Mouse (Mus musculus): ENCODE measurements around the gene Olfr223. TPM values are rescaled to one million over a fixed set of nuclear protein-coding genes. Genes with fewer than 3 reads are reported as not detected.

Olfr223 gene
- not detected in 2 replicates for polyA plus RNA-seq (2015; fragmentation: Nextera tagmentation; extraction: Ambion mirVana)

DNA sequence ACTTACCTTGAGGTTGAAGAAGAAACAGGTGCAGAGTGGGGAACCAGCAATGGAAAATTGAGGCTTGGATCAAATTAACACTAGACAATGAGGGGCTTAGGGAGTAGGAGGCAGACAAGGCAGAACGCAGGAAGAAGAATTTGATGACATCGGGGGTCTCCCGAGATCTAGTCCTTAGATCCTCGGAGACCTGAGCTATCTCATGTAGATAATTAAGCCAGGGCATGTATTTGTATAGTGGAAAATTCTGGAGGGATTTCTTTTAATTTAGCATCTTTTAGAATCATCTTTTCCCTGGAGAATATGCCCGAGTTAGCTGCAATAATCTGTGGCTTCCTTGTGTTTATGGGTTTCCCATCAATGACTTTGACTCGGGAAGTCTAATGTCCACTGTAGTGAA lies at the start of gene Olfr223:
Gene Olfr223 (minus strand): TSS at position 101 of the 400 bp plus-strand sequence.
- Histone ChIP-seq H3K27ac (replicated peaks) (no peak within 1 kb of the TSS), H3K36me3 (ENCODE audit: control insufficient read depth, insufficient read depth, low read length) (no peaks in the 10 kb centered on the region), H3K4me2 (replicated peaks; ENCODE audit: low read depth) (no peak within 1 kb of the TSS), H3K9ac (ENCODE audit: low read length) (no peak within 1 kb of the TSS), H3K9me3 (ENCODE audit: control insufficient read depth, low read length) (no peaks in the 10 kb centered on the region), H3K4me3 (ENCODE audit: low read depth, low read length) (no peak within 1 kb of the TSS), H3K4me1 (replicated peaks; ENCODE audit: control insufficient read depth, insufficient read depth) (no peaks in the 10 kb centered on the region), H3K27me3 (ENCODE audit: control insufficient read depth, insufficient read depth, low read length) (no peaks in the 10 kb centered on the region)
- WGBS = 83% methylated on average over 6 of the region's 6 CpGs
- ATAC-seq (ENCODE audit: low FRiP score, low TSS enrichment) (no peak), DNase-seq (ENCODE audit: low spot score) (no peak)
- TF ChIP-seq EP300 (optimal IDR thresholded peaks at IDR 0.05) = no peak
- TF ChIP-seq CTCF (IDR thresholded peaks at IDR 0.05; ENCODE audit: low read depth) = no peak

DNA sequence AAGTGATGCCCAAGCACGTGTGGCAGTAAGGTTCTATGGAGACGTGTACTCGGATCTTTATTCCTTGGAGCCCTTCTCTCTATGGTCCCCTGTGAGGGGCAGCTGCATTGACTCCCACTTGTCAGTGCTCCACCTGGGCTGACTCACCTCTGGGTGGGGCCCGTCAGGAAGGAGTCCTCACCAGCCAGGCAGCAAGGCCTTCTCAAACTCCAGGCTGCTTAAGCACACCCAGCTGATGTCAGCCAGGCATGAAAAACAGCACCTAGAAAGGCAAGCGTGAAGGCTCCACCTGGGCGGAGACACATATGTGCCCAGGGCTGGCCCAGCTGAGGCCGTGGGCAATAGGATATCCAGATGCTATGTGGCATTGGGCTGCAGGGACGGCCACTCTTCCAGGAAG lies 49.3 kb upstream of the Olfr223 start:
- peak; percentile 83 for ATAC-seq (ENCODE audit: low FRiP score, low TSS enrichment)
- TF ChIP-seq CTCF (IDR thresholded peaks at IDR 0.05; ENCODE audit: low read depth) (no peak), EP300 (optimal IDR thresholded peaks at IDR 0.05) (no peak)
- Histone ChIP-seq H3K9me3 (ENCODE audit: control insufficient read depth, low read length) (no peaks in the 10 kb centered on the region), H3K4me2 (replicated peaks; ENCODE audit: low read depth) (no peak overlapping the region), H3K4me3 (ENCODE audit: low read depth, low read length) (no peak overlapping the region), H3K27ac (replicated peaks) (peak overlapping the region; percentile 67), H3K4me1 (replicated peaks; ENCODE audit: control insufficient read depth, insufficient read depth) (no peaks in the 10 kb centered on the region), H3K27me3 (ENCODE audit: control insufficient read depth, insufficient read depth, low read length) (no peaks in the 10 kb centered on the region), H3K36me3 (ENCODE audit: control insufficient read depth, insufficient read depth, low read length) (no peaks in the 10 kb centered on the region), H3K9ac (ENCODE audit: low read length) (no peak overlapping the region)
- 59% methylated on average over 8 of the region's 8 CpGs for WGBS
- DNase-seq (ENCODE audit: low spot score) = peak; percentile 67

DNA sequence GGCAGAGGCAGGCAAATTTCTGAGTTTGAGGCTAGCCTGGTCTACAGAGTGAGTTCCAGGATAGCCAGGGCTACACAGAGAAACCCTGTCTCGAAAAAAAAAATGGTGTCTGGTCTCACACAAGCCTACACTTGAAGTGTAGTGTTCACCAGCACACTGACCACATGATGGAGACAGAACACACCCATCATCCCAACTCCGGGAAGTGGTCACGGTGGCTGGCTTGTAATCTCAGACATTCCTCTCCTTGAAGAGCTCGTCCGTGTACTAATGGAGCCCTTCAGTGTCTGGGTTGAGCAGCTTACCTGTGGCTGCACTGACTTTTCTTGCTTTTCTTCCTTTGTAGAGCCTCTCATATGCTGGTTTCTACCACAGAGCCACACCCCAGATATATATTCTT lies 48.1 kb upstream of the Olfr223 start:
- DNase-seq (ENCODE audit: low spot score) = no peak
- TF ChIP-seq CTCF (IDR thresholded peaks at IDR 0.05; ENCODE audit: low read depth) (peak; percentile 50), EP300 (optimal IDR thresholded peaks at IDR 0.05) (no peak)
- Histone ChIP-seq H3K4me3 (ENCODE audit: low read depth, low read length) (no peak overlapping the region), H3K27ac (replicated peaks) (no peak overlapping the region; the same call in 1 of the 2 replicates), H3K9ac (ENCODE audit: low read length) (no peak overlapping the region), H3K4me1 (replicated peaks; ENCODE audit: control insufficient read depth, insufficient read depth) (no peaks in the 10 kb centered on the region), H3K27me3 (ENCODE audit: control insufficient read depth, insufficient read depth, low read length) (no peaks in the 10 kb centered on the region), H3K36me3 (ENCODE audit: control insufficient read depth, insufficient read depth, low read length) (no peaks in the 10 kb centered on the region), H3K4me2 (replicated peaks; ENCODE audit: low read depth) (no peak overlapping the region), H3K9me3 (ENCODE audit: control insufficient read depth, low read length) (no peaks in the 10 kb centered on the region)
- WGBS = 61% methylated on average over 5 of the region's 5 CpGs
- no peak for ATAC-seq (ENCODE audit: low FRiP score, low TSS enrichment)

DNA sequence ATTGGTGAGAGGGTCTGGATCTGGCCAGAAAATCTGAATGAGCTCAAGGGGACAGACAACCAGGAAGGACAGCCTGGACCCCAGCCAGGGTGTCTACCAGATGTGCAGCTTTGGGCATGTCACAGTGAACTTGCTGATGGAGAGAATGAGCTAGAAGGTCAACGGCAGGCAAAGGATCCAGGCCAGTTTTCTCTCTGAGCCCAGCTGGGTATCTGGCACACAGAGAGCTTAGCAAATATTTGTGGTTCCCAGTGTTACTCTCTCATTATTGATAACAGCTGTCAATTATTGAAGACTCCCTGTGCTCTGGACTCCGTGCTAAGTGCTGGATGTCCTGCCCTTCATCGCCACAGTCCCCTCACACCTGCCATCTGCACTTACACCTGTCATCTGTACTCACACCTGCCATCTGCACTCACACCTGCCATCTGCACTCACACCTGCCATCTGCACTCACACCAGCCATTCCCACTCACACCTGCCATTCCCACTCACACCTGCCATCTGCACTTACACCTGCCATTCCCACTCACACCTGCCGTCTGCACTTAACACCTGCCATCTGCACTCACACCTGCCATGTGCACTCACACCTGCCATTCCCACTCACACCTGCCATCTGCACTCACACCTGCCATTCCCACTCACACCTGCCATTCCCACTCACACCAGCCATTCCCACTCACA lies 47.0 kb upstream of the Olfr223 start:
- Histone ChIP-seq H3K27me3 (ENCODE audit: control insufficient read depth, insufficient read depth, low read length) (no peaks in the 10 kb centered on the region), H3K4me3 (ENCODE audit: low read depth, low read length) (no peak overlapping the region), H3K4me1 (replicated peaks; ENCODE audit: control insufficient read depth, insufficient read depth) (no peaks in the 10 kb centered on the region), H3K27ac (replicated peaks) (no peak overlapping the region; the same call in 1 of the 2 replicates), H3K4me2 (replicated peaks; ENCODE audit: low read depth) (no peak overlapping the region), H3K9ac (ENCODE audit: low read length) (no peak overlapping the region), H3K9me3 (ENCODE audit: control insufficient read depth, low read length) (no peaks in the 10 kb centered on the region), H3K36me3 (ENCODE audit: control insufficient read depth, insufficient read depth, low read length) (no peaks in the 10 kb centered on the region)
- WGBS = 50% methylated on average over 4 of the region's 4 CpGs
- TF ChIP-seq EP300 (optimal IDR thresholded peaks at IDR 0.05) (no peak), CTCF (IDR thresholded peaks at IDR 0.05; ENCODE audit: low read depth) (no peak)
- ATAC-seq (ENCODE audit: low FRiP score, low TSS enrichment) = no peak
- DNase-seq (ENCODE audit: low spot score) = peak; percentile 47

DNA sequence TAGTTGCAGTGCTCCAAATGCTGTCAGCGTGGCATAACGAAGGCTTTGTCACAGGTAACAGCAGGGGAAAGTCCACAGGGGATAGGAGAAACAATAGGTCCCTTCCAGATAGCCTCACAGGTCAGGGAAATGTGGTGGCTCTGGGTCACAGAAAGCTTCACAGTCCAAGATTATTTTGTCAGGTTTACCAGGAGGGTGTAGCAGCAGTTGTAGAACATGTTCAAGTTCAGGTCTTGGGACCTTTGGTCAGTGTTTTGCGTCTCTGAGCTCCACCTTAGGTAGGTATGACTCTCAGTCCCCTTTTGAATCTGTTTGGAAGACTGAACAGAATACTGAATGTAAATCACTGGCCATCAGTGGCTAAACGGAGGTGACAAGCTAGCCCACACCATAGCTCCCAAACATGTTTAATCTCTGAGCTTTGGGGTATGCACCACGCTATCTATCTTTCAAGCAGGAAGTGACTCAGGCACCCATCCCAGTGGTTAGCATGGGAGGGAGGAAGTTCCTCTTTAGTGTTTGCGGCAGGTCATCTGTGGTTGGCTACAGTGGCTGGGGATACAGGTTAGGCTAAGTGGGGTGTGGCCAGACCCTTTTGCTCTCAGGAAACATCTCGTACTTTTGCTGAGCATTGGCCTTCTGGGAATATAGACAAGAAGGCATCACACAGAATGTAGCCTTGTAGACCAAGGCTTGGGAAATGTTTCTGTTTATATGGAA lies 43.8 kb upstream of the Olfr223 start:
- no peak for TF ChIP-seq EP300 (optimal IDR thresholded peaks at IDR 0.05)
- WGBS = 48% methylated on average over 7 of the region's 7 CpGs
- Histone ChIP-seq H3K27ac (replicated peaks) (peak overlapping the region; percentile 85), H3K4me2 (replicated peaks; ENCODE audit: low read depth) (no peak overlapping the region), H3K9me3 (ENCODE audit: control insufficient read depth, low read length) (no peaks in the 10 kb centered on the region), H3K4me3 (ENCODE audit: low read depth, low read length) (no peak overlapping the region), H3K4me1 (replicated peaks; ENCODE audit: control insufficient read depth, insufficient read depth) (no peaks in the 10 kb centered on the region), H3K27me3 (ENCODE audit: control insufficient read depth, insufficient read depth, low read length) (no peaks in the 10 kb centered on the region), H3K9ac (ENCODE audit: low read length) (no peak overlapping the region), H3K36me3 (ENCODE audit: control insufficient read depth, insufficient read depth, low read length) (no peaks in the 10 kb centered on the region)
- DNase-seq (ENCODE audit: low spot score) (peak; percentile 46), ATAC-seq (ENCODE audit: low FRiP score, low TSS enrichment) (peak; percentile 72)

Measured in stomach, postnatal 0 days (tissue).